Mouse (Mus musculus) kidney, postnatal 36 days (tissue): ENCODE measurements at regions not wholly inside any gene's neighbourhood (a gene's known extent, or its start where the extent isn't known, plus 50 kb on each side); places are given as distances from the start of the nearest gene placed in this dataset.

Experiments
- DNase-seq, 2 experiments: peaks; one replicate each; pipeline ENCODE4 v3.0.0; 2021 to 2022; ENCODE audit warnings: mixed read lengths in 2 of 2

DNA sequence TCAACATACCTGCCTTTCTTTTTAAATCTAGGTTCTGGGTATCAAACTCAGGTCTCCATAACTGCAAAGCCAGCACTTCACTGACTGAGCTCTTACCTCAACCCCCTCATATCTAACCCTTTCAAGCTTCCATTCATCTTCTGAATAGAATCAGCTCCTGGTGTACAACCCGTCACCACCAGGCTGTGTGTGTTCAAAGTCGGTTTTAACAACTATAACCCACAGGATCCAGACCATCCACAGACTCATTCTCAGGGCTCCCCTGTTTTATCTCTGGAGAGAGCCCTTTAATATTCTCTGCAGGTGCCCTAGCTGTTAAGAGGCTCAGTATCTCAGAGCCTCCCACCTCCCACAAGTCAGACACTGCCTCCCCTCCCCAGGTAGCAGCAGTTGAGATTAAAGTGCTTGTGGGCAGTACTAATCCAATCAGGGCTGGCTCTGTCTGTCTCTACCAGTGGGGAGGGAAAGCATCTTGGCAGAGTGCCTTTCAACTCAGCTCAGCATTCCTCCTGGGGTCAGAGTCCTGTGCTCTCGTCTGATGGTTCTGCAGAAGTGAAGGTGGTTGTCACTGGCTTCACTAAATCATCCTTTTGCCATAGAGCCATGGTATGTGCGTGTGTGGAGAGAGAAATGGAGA lies 272.4 kb downstream of the Dhx15 start:
- DNase-seq: peak; percentile 72 to 76

DNA sequence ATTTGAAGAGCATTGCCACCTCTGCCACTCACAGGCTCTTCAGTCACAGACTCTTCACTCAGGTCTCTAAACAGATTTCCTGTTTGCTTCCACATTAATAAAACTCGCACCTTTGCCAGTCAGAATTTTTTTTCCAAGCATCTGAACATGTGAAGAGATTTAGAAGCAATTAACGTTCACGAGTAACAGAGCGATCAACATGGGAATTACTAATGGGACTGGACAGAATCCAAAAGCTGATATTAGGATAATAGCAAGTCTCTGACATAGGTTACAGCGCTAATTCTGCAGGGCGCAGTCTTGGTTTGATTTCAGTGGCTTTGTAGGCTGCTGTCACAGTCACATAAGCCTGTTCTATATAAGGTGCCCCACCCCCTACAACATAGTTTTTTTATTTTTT lies 275.6 kb downstream of the Dhx15 start:
- no peak for DNase-seq

DNA sequence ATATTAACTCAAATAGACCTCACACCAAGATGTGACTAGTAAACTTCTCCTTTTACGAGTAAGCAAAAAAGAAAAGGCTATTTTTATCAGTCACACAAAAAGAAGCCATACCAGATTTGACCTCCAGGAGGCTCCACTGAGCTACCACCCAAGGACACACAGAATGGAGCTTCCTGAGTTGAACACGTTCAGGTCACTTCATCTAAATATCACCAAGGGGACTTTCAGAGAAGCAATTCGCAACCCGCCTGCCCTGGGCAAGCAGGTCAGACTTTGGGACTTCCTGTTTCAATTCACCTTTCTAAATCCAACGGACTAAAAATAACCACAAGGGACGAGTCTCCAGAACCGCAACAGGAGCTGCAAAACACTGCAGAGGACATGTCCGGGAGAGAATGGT lies 281.5 kb downstream of the Dhx15 start:
- peak in 1 of 2 experiments; percentile 6 for DNase-seq

DNA sequence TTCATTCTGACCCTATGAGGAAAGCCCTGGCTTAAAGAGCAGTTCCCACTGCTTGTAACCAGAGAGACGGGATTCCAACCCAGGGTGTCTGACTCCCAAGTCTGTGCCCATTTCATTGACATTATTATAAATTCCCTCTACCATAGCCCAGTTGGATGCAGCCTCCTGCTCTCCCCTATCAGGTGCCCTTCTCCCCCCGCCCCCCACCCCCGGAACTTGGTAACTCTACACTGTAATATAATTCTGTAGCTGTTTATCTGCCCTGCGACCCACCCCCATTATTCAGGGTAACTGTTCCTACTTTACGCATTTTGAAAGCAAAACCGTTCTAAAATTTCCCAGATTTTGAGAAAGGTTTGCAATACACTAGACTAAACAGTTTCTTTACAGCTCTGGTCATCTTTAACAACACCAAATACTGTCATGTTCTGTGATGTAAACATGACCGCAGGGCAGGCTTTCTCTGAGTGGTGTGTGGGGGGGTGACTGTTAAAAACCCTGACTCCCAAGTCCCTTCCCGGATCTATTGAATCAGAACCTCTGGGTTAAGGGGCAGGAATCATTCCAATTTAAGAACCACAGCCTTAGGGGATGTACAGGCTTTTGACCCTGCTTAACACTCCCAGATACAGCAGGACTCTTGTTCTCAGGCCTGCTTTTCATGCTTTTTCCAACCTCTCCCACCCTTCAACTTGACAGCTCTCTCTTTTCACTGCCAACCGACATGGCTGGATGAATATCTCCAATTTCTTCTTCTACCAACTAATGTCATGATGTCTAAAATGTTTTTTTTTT lies 283.8 kb downstream of the Dhx15 start:
- DNase-seq: no peak

DNA sequence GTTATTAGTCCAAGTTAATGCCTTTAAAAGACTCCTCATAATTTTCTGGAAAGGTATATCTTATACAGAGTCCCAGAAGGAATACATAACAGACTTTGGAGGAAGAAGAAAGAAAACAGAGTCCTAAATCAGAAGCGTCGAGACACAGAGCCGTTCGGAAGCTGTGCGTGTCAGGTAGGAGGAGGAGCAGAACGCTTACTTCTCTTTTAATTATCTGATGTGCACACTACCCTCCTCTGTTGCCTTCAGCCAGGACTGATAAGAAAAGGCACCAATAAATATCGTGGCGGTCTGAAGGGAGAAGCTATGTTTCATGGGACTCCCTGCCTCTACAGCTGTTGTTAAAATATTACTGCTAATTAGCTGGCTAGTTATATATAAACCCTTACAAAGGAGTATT lies 296.2 kb downstream of the Dhx15 start:
- DNase-seq: no peak

DNA sequence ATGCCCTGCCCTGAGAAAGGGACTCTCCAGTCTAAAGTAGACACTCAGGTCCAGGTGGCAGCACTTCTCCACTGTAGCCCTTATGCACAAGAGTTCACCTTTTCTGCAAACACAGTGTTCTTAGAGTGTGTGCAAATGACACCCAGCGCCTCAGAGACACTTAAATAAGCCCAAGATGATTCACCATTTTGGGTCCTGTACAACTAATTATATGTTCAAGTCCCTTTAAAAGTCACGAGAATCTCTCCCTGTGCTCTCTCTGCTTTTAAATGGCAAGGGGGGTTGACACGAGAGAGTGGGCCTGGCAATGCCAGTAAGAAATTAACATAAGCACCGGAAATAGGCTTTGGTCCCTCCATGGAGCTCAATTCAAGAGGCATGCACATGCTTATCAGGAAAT lies 299.0 kb downstream of the Dhx15 start:
- DNase-seq: no peak

DNA sequence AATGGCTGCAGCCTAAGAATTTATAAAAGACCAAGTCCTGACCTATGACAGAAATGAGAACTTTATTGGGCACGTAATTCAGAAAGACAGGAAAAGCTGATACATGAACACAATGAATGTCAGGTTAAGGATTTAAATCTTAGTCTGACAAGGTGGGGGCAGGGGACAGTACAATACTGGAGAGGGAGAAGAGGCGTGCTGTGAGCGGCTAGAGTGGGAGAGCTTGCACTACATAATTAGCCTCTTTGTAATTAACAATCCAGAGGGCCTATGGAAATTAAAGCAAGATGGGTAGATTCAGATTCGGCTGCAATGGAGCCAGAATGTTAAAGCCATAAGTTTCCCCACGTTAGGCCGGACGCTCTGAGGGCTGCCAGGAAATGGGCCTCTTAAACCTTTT lies 301.9 kb downstream of the Dhx15 start:
- no peak for DNase-seq

DNA sequence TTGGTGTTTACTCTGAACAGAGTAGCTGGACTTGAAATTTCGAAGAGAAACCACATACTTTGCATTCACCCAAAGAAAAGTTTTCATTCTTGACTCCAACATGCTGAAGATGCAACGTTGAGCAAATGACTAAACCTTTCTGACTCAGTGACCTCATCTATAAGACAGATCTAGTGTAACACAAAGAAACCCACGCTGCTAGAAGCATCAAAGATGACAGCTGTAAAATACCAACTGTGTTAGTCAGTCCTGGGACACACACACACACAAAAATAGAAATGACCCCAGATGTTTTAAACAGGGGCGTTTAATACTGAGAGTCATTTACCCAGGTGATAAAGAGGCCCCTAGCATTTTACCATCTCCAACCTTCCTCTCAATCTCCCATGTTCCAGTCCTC lies 307.7 kb downstream of the Dhx15 start:
- no peak for DNase-seq

DNA sequence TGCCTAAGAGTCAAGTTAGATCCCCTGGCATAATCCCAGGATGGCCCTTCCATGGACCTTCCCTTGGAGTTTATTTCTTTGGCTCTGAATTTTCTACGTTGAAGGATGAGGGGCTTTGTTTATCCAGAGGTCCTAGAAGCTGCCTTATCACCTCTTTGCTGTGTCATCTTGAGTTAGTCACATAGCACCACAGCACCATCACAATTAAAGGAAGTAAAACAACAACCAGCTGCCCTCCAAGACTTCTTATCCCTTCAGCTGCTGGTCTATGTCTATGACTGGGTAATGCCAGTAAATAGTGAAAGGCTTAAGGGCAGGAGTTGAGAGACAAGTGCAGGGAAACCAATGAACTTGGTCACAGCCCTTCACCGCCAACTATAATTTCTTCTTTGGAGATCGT lies 308.1 kb downstream of the Dhx15 start:
- DNase-seq: no peak

DNA sequence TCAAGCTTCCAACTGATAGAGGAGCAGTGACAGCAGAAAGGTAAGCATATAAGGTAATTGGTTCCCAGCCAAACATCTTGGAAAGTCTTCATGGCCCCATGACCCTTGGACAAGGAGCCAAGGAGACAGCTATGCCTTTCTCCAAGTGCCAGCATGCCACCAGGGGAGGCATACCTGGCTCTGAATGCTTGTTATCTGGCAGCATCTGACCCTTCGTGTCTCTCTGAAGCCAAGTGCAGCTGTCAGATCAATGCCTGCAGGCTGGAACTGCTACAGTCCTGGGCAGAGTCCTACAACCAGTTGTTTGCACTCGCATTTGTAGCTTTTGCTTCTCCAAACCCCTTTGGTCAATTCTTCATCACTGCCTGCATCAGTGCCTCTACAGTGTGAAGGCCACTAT lies 309.3 kb upstream of the Ppargc1a start:
- DNase-seq: no peak

DNA sequence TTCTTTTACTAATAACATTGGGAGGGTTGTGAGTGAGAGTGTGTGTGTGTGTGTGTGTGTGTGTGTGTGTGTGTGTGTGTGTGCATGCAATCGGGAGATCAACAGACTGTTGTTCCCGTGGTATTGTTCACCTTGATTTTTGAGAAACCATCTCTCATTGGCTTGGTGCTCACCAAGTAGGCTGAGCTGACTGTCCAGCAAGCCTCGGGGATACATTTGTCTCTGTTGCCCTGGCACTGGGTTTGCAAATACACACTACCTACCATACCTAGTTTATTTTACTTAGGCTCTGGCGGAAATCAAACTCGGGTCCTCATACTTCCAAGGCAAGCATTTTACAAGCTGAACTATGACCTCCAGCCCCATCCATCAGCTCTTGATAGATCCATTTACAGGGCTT lies 306.0 kb upstream of the Ppargc1a start:
- no peak for DNase-seq

DNA sequence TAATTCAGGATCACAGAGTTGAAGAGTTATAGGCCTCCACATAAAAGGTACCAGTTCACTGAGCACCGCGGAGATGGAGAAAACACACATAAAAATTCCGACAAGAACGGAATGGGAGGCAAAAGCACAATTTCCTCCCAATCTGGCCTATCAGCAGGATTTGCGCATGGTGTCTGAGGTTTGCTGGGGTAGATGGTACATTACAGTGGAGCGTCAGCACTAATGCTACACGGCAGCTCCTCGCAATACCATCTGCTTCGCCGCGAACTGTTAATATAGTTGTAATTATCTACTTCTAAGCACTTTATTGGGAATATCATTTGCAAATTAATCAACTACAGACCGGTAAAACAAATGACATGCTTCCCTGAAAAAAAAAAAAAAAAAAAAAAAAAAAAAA lies 304.2 kb upstream of the Ppargc1a start:
- no peak for DNase-seq

DNA sequence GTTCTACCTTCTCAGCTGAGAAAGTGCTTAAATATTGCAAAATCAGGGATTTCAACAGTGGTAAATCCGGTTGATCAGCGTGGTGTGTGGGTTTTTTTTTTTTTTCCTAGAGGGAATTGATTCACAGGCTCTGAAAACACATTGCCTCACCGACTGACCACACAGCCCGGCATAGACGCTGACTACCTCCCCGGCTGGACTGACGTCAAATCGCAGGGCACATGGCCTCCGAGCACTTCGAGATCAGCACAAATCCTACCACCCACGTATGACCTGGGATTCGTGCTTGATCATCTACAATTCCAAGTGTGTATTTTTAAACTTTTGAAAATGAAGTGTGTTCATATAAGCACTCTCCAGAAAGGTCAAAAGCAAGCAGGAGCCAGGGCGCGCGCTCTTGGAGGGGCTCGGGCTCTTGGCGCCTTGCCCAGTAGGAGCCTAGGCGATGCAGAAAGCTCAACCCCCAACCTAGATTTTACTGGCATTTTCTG lies 300.7 kb upstream of the Ppargc1a start:
- DNase-seq: no peak

DNA sequence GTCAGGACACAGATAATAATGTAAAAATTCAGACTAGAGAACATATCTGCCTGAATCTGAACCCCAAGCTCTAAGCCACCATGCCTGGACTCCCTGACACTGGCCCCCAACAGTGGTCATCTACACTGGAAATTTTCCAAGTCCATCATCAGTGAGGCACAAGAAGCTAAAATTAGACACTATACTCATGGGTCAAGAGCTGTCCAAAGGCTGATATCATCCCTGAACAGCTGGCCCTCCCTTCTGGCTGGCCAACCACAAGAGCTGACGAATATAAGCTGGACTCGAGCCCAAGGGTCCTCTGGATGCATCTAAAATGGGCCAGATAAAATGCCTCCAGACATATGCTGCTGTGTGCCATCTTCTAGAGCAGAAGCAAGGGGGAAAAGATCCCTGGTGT lies 298.5 kb upstream of the Ppargc1a start:
- DNase-seq: no peak

DNA sequence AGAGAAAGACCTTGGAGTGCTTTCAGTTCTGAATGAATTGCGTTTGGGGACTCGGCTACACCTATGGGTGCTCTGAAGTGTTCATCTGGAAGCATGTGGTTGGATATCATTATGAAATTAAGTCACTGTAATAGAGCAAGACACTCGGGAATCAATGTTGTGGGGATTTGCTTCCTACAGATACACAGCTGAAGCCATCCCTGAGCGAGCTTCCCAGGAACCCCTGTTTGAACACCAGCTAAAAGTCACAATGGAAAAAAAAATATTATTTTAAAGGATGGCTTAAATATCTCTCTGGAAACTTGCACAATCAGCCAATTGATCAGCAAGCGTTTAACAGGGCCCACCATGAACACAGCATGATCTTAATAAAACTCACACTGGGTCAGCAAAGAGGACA lies 293.0 kb upstream of the Ppargc1a start:
- no peak for DNase-seq

DNA sequence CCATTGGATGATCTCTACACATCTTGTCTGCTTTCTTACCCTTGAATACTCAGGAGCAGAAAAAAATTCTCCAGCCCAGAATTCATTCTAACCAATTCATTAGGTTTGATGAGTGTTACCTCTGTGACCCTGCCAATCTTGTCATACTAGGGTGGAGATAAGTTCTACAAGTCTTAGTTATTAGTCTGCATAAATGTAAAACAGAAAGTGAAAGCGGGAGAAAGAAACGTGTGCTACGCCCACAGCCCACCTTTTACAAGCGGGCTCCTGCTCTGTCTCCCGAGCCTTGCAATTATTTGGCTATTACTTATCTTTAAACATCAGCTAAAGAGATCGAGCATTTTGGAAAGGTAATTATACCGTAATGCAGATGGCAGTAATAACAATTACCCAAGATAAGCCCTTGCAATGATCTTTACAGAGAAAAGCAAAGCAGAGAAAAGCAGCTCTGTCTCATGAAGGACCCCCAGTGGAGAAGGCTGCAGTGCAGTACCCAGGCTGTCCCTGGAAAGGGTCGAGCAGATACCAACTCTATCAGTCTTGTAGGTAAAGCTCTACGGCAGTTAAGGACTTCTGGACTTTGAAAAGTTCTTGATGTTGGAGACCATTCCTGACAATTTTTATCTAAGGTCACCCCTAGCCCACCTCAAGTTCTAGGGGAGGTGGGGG lies 286.1 kb upstream of the Ppargc1a start:
- no peak for DNase-seq

DNA sequence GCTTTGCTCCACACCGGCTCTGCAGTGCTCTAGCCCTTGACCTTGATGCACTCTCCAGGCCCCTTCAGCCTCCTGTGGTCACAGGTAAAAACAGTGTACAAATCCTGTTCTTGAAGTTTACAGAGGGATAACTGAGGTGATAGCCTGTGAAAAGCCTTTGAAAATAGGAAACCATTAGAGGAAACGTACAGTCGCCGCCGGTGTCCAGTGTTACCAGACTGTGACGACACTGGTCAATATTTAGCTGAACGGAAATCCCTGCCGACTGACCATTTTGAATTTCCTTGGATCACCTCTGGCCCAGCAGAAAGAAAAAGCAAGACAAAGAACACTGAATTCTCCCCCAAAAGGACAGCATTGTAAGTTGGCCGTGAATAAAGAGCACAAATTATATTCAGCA lies 282.6 kb upstream of the Ppargc1a start:
- DNase-seq: no peak

DNA sequence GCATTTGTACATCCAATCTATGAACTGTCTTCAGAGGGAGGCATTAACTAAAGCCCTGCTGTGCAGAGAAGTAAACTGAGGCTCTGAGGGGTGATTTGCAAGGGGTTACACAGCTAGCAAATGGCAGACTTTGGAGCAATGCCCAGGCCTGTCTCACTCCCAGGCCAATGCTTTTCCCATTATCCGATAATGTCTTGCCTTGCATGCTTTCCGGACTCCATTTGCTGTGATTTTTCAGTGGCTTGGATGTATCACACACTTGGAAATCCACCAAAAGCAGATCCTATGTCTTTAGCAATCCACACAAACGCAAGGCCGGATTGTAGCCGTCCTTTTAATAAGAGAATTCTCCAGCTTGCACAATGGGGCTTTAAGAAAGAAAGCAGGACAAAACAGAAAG lies 281.7 kb upstream of the Ppargc1a start:
- DNase-seq: no peak

DNA sequence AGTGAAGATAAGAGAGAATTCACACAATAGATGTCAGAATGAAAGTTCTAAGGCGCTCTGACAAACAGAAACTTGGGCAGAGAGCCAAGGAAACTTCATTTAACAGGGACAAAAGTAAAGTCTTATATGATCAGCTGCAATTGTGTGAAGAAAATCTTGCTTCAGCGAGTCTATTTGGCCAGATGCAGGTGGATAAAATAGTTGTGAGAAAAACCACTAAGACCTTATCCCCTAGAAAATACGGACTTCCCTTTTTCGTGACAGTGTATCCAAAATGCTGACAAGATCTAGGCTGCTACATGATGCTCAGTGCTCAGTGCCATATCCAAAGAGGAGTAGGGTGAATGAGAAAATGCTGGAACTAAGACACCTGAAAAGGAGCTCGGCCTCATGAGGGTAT lies 274.7 kb upstream of the Ppargc1a start:
- no peak for DNase-seq

DNA sequence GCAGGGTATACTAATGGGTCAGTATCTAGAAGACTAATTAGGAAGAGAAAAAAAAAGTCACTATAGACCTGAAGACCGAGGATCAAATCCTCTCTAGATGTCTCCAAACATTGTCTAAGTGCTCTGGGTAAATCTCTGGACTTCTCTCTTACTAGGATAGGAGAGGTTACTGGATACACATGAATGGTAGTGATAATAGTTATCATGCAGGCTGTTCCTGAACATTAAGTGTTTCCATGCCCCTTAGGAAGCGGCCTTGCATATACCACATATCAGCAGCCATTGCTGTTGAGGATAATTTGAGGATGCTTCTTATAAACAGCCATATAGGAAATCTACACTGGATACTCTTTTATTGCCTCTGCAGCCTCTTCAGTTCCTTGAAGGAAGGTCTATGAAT lies 274.2 kb upstream of the Ppargc1a start:
- DNase-seq: no peak

DNA sequence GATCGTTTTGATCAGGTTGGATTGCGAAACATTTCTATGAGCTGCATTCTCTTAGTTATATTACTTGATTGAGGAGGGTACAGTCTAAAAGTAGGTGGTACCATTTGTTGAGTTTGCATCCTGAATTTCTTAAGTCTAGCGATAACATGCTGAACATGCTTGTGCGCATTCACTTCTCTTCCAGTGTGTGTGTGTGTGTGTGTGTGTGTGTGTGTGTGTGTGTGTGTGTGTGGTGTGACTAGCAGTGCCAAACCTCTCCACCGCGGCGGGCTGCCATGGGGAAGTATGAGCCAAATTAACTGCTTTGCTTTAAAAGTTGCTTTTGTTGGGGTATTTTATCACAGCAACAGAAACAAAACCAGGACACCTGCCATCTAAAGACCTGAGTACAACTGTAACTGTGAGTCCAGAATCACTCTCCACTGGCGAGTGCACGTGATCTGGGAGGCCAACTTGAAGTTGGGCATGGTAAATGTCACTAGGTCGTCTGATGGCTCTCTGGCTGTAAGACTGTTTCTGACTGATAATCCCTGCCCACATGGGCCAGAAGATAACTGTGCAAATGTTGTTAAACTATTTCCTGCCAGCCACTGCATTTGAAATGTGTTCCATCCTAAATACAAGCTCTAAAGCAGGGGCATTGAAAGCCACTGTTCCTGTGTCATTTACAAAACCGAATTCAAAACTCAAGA lies 273.3 kb upstream of the Ppargc1a start:
- no peak for DNase-seq

DNA sequence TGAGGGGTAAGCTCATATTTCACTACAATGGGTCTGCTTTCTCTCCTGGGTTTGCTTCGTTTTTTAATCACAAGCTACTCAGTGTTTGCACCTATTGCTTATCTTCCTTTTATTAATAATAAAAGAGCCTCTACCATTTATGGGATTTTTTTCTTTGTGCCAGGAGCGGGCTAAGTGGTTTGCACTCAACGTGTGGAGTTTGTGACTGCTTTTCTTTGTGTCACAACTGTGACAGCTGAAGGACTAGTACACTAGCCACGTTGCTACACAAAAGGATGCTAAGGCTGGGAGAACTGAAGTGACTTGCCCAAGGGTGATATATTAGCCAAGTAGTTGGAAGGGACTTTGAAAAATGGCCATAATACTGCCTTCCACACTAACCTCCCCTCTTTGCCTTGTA lies 271.8 kb upstream of the Ppargc1a start:
- DNase-seq: no peak

DNA sequence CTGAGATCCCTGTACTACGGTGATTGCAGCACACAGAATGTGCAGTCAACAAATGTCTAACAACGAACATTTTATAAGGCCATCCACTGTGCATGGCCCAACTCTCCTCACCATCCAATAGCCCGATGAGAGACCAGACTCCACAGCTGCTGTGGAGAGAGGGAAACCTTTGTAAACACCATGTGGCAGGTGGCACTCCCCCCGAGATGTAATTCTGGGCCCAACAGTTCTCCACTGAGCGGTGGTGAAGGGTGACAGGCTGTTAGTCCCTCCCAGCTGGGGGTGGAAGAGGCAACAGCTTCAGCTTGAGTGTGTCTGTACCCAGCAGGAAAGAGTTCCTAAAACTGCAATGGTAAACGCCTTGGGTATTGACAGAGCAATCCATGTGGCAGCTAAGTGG lies 263.0 kb upstream of the Ppargc1a start:
- DNase-seq: no peak

DNA sequence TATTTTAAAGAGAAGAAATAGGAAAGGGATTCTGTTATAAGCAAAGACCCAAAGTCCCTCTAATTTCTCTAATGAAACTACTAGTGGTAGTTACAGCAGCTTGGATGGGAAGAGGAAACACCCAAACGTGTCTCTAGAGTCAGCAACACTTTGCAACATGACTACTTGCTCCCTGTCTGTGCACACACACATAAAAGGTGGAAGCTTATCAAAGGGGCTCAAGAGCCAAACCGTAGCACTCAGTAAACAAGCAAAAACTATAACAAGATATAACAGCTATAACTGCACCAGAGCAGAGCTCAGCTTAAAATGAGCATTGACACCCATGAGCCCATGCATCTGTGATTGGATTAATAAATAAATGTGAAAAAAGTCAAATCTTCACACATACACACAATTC lies 262.5 kb upstream of the Ppargc1a start:
- no peak for DNase-seq
